Mouse (Mus musculus) fat pad, adult 2 months (tissue): ENCODE data around the gene Krt24.

ENCODE experiments used
- DNase-seq: peaks from one replicate; pipeline ENCODE4 v3.0.0-alpha.2; 2011; ENCODE audit warnings: low read depth, low spot score; ENCODE audit errors: extremely low read depth

Krt24 gene

GRCm38 (mm10) chr11:99284833-99285312, at the start of gene Krt24:
Gene Krt24, minus strand, starts transcription at chr11:99285262.
- no peak for DNase-seq

GRCm38 (mm10) chr11:99333426-99333825, 48.4 kb upstream of the Krt24 start:
- DNase-seq, result no peak

- DNase-seq, result no peak
Observed at GRCm38 (mm10) chr11:99329655-99330054, 44.6 kb upstream of the Krt24 start.

GRCm38 (mm10) chr11:99322851-99323250, 37.8 kb upstream of the Krt24 start, which contains the start of gene Krt25:
Gene Krt25, minus strand, starts transcription at chr11:99322951.
- DNase-seq, result no peak

GRCm38 (mm10) chr11:99321094-99321493, 36.0 kb upstream of the Krt24 start:
- DNase-seq, result no peak

GRCm38 (mm10) chr11:99319127-99319526, 34.1 kb upstream of the Krt24 start:
- DNase-seq, result no peak

GRCm38 (mm10) chr11:99316543-99316942, 31.5 kb upstream of the Krt24 start:
- no peak for DNase-seq

GRCm38 (mm10) chr11:99314594-99314993, 29.5 kb upstream of the Krt24 start:
- no peak for DNase-seq

- no peak for DNase-seq
Observed at GRCm38 (mm10) chr11:99310882-99311281, 25.8 kb upstream of the Krt24 start.

- DNase-seq, result no peak
Observed at GRCm38 (mm10) chr11:99307579-99307978, 22.5 kb upstream of the Krt24 start.

- no peak for DNase-seq
Observed at GRCm38 (mm10) chr11:99295039-99295438, 10.0 kb upstream of the Krt24 start.

GRCm38 (mm10) chr11:99292846-99293245, 7.8 kb upstream of the Krt24 start:
- no peak for DNase-seq

GRCm38 (mm10) chr11:99284011-99284410, 1.1 kb downstream of the Krt24 start:
- no peak for DNase-seq

- DNase-seq, result no peak
Observed at GRCm38 (mm10) chr11:99283334-99283733, 1.7 kb downstream of the Krt24 start.

- DNase-seq, result no peak
Observed at GRCm38 (mm10) chr11:99281116-99281515, 3.9 kb downstream of the Krt24 start.

- DNase-seq, result no peak
Observed at GRCm38 (mm10) chr11:99279986-99280385, 5.1 kb downstream of the Krt24 start.

GRCm38 (mm10) chr11:99276786-99277185, 8.3 kb downstream of the Krt24 start:
- DNase-seq, result no peak

GRCm38 (mm10) chr11:99275624-99276023, 9.4 kb downstream of the Krt24 start:
- no peak for DNase-seq

- DNase-seq, result no peak
Observed at GRCm38 (mm10) chr11:99272721-99273120, 12.3 kb downstream of the Krt24 start.

- no peak for DNase-seq
Observed at GRCm38 (mm10) chr11:99269192-99269591, 15.9 kb downstream of the Krt24 start.

- no peak for DNase-seq
Observed at GRCm38 (mm10) chr11:99265796-99266195, 19.3 kb downstream of the Krt24 start.

- no peak for DNase-seq
Observed at GRCm38 (mm10) chr11:99265220-99265619, 19.8 kb downstream of the Krt24 start.

- DNase-seq, result no peak
Observed at GRCm38 (mm10) chr11:99256213-99256612, 28.8 kb downstream of the Krt24 start.
